Comparison of ENCODE assay signal across 15 mouse cellular contexts in genomic region chr1:92030541-92030940, GRCm38 (mm10).
DNase-seq lines count a peak whose midpoint lies in the region; ATAC-seq and TF ChIP-seq lines count a peak whose summit lies in the region.
"Had no signal": no experiment of that assay in that cellular context is flagged by ENCODE, and none has a peak within 500 bp of the region (broad histone marks: within the 10 kb centered on the region; RNA-seq: fewer than 3 reads in every experiment).

No protein-coding gene starts in this region.

- no peaks in the 10 kb centered on the region for H3K9me3 ChIP-seq in forebrain, postnatal 0 days (ENCODE audit: low read length)
- no peaks in the 10 kb centered on the region for H3K9me3 ChIP-seq in forebrain, embryonic 12.5 days
- no peaks in the 10 kb centered on the region for H3K9me3 ChIP-seq in hindbrain, embryonic 15.5 days
- no peaks in the 10 kb centered on the region for H3K9me3 ChIP-seq in hindbrain, embryonic 13.5 days
- H3K9me3 ChIP-seq in midbrain, postnatal 0 days (ENCODE audit: low read length): no peaks in the 10 kb centered on the region
- H3K9me3 ChIP-seq in midbrain, embryonic 16.5 days (replicated peaks; ENCODE audit: control insufficient read depth, low read length, poor library complexity, severe bottlenecking): no peaks in the 10 kb centered on the region
- H3K9me3 ChIP-seq: intestine, embryonic 15.5 days; liver, embryonic 12.5 days had no signal

- peak; percentile 47 for DNase-seq in forebrain, postnatal 0 days
- peak; percentile 63 for DNase-seq in midbrain, postnatal 0 days (ENCODE audit: low spot score)
- DNase-seq in lung, postnatal 14 days: peak; percentile 29
- DNase-seq in cerebellum, adult 9-11 months: no peak
- DNase-seq: adrenal gland, adult 8-10 months; cerebellum, adult 18-20 months; thymus, postnatal 14 days had no signal

- no peaks in the 10 kb centered on the region for H3K27me3 ChIP-seq in forebrain, postnatal 0 days (ENCODE audit: insufficient read depth, low read length)
- no peaks in the 10 kb centered on the region for H3K27me3 ChIP-seq in forebrain, embryonic 12.5 days
- no peaks in the 10 kb centered on the region for H3K27me3 ChIP-seq in hindbrain, embryonic 15.5 days
- no peaks in the 10 kb centered on the region for H3K27me3 ChIP-seq in hindbrain, embryonic 13.5 days
- H3K27me3 ChIP-seq in midbrain, postnatal 0 days (ENCODE audit: insufficient read depth, low read length): no peaks in the 10 kb centered on the region
- H3K27me3 ChIP-seq in midbrain, embryonic 16.5 days (ENCODE audit: control insufficient read depth, insufficient read depth, low read depth, low read length): no peaks in the 10 kb centered on the region
- H3K27me3 ChIP-seq: intestine, embryonic 15.5 days; liver, embryonic 12.5 days had no signal

- TF ChIP-seq CTCF in forebrain, postnatal 0 days (IDR thresholded peaks at IDR 0.05; ENCODE audit: low read depth): no peak
- no peak for TF ChIP-seq CTCF in midbrain, postnatal 0 days (IDR thresholded peaks at IDR 0.05)

- no peak overlapping the region for H3K9ac ChIP-seq in forebrain, postnatal 0 days
- no peak overlapping the region for H3K9ac ChIP-seq in forebrain, embryonic 12.5 days
- H3K9ac ChIP-seq in hindbrain, embryonic 15.5 days: no peak overlapping the region
- no peak overlapping the region for H3K9ac ChIP-seq in hindbrain, embryonic 13.5 days
- no peak overlapping the region for H3K9ac ChIP-seq in midbrain, postnatal 0 days (replicated peaks; ENCODE audit: low read length, poor library complexity, severe bottlenecking)
- no peak overlapping the region for H3K9ac ChIP-seq in midbrain, embryonic 16.5 days (ENCODE audit: low read depth, low read length)
- H3K9ac ChIP-seq: intestine, embryonic 15.5 days; liver, embryonic 12.5 days had no signal

- H3K4me1 ChIP-seq in forebrain, postnatal 0 days (ENCODE audit: insufficient read depth): 0 out of 2 replicates have a peak, but pooled peaks cover 5% of the 10 kb centered on the region
- H3K4me1 ChIP-seq in forebrain, embryonic 12.5 days: peaks cover 3% of the 10 kb centered on the region
- H3K4me1 ChIP-seq in hindbrain, embryonic 15.5 days (replicated peaks): 0 out of 2 replicates have a peak, but pooled peaks cover 1% of the 10 kb centered on the region
- peaks cover 14% of the 10 kb centered on the region for H3K4me1 ChIP-seq in hindbrain, embryonic 13.5 days (replicated peaks)
- no peaks in the 10 kb centered on the region for H3K4me1 ChIP-seq in midbrain, postnatal 0 days (ENCODE audit: insufficient read depth, low read length)
- no peaks in the 10 kb centered on the region for H3K4me1 ChIP-seq in midbrain, embryonic 16.5 days (ENCODE audit: control insufficient read depth, insufficient read depth, low read length)
- H3K4me1 ChIP-seq: intestine, embryonic 15.5 days had no signal

- H3K4me2 ChIP-seq in forebrain, postnatal 0 days (ENCODE audit: low read depth): no peak overlapping the region
- H3K4me2 ChIP-seq in forebrain, embryonic 12.5 days: no peak overlapping the region
- H3K4me2 ChIP-seq in hindbrain, embryonic 15.5 days: no peak overlapping the region
- no peak overlapping the region for H3K4me2 ChIP-seq in hindbrain, embryonic 13.5 days
- no peak overlapping the region for H3K4me2 ChIP-seq in midbrain, postnatal 0 days (ENCODE audit: low read depth, low read length, poor library complexity, severe bottlenecking)
- H3K4me2 ChIP-seq in midbrain, embryonic 16.5 days (ENCODE audit: low read length): no peak overlapping the region
- H3K4me2 ChIP-seq: intestine, embryonic 15.5 days; liver, embryonic 12.5 days had no signal

- 46% methylated on average over 6 of the region's 6 CpGs for WGBS in forebrain, postnatal 0 days
- 82% methylated on average over 6 of the region's 6 CpGs for WGBS in forebrain, embryonic 12.5 days
- WGBS in hindbrain, embryonic 15.5 days: 66% methylated on average over 6 of the region's 6 CpGs
- 83% methylated on average over 6 of the region's 6 CpGs for WGBS in hindbrain, embryonic 13.5 days
- 83% methylated on average over 6 of the region's 6 CpGs for WGBS in midbrain, postnatal 0 days
- WGBS in midbrain, embryonic 16.5 days: 78% methylated on average over 6 of the region's 6 CpGs

- no peaks in the 10 kb centered on the region for H3K36me3 ChIP-seq in forebrain, postnatal 0 days (ENCODE audit: insufficient read depth)
- H3K36me3 ChIP-seq in forebrain, embryonic 12.5 days (replicated peaks): peaks cover 22% of the 10 kb centered on the region
- peaks cover 6% of the 10 kb centered on the region for H3K36me3 ChIP-seq in hindbrain, embryonic 15.5 days
- peaks cover 26% of the 10 kb centered on the region for H3K36me3 ChIP-seq in hindbrain, embryonic 13.5 days
- H3K36me3 ChIP-seq in midbrain, postnatal 0 days (ENCODE audit: insufficient read depth, low read length): peaks cover 8% of the 10 kb centered on the region; the same call in 1 of the 2 replicates
- H3K36me3 ChIP-seq in midbrain, embryonic 16.5 days (ENCODE audit: control insufficient read depth, insufficient read depth, low read length): no peaks in the 10 kb centered on the region

- no peak overlapping the region for H3K4me3 ChIP-seq in forebrain, postnatal 0 days (ENCODE audit: low read depth, low read length)
- no peak overlapping the region for H3K4me3 ChIP-seq in forebrain, embryonic 12.5 days (replicated peaks)
- H3K4me3 ChIP-seq in hindbrain, embryonic 15.5 days: no peak overlapping the region
- H3K4me3 ChIP-seq in hindbrain, embryonic 13.5 days: no peak overlapping the region
- H3K4me3 ChIP-seq in midbrain, postnatal 0 days (ENCODE audit: low read depth, low read length): no peak overlapping the region
- no peak overlapping the region for H3K4me3 ChIP-seq in midbrain, embryonic 16.5 days (ENCODE audit: low read depth, low read length)
- H3K4me3 ChIP-seq: erythroblast, embryonic 14.5 days; intestine, embryonic 15.5 days; left cerebral cortex, adult 2 months; liver, embryonic 12.5 days had no signal

- ATAC-seq in forebrain, postnatal 0 days: peak; percentile 79
- no peak for ATAC-seq in forebrain, embryonic 12.5 days (ENCODE audit: low FRiP score)
- ATAC-seq in hindbrain, embryonic 15.5 days (ENCODE audit: low FRiP score, low read depth): 0 out of 2 replicates have a peak, but pooled peaks have one; percentile 49
- ATAC-seq in hindbrain, embryonic 13.5 days (ENCODE audit: low FRiP score): no peak
- ATAC-seq in midbrain, postnatal 0 days (ENCODE audit: low FRiP score): no peak
- no peak for ATAC-seq in midbrain, embryonic 16.5 days
- ATAC-seq: intestine, embryonic 15.5 days; liver, embryonic 12.5 days had no signal

- H3K27ac ChIP-seq in forebrain, postnatal 0 days (ENCODE audit: low read depth, low read length): no peak overlapping the region
- no peak overlapping the region for H3K27ac ChIP-seq in forebrain, embryonic 12.5 days
- H3K27ac ChIP-seq in hindbrain, embryonic 15.5 days (replicated peaks): no peak overlapping the region
- no peak overlapping the region for H3K27ac ChIP-seq in hindbrain, embryonic 13.5 days
- H3K27ac ChIP-seq in midbrain, postnatal 0 days (ENCODE audit: low read depth, low read length): no peak overlapping the region
- H3K27ac ChIP-seq in midbrain, embryonic 16.5 days (ENCODE audit: low read length): no peak overlapping the region
- H3K27ac ChIP-seq: intestine, embryonic 15.5 days; left cerebral cortex, adult 2 months; liver, embryonic 12.5 days had no signal

Comparison
In these comparisons a context has a peak if more than half of its experiments do, and no peak if none do; other contexts are left out.
1. ATAC-seq: peak in forebrain, postnatal 0 days (single experiment) and hindbrain, embryonic 15.5 days (single experiment); none in forebrain, embryonic 12.5 days (single experiment), hindbrain, embryonic 13.5 days (single experiment), midbrain, postnatal 0 days (single experiment) and midbrain, embryonic 16.5 days (single experiment).